Mouse (Mus musculus) liver, embryonic 14.5 days (tissue): Measurements from ENCODE around the gene Nr5a1. TPM values are rescaled to one million over a fixed set of nuclear protein-coding genes. Genes with fewer than 3 reads are reported as not detected.

Experiments
- ATAC-seq: fragments of 200-750 bp; cut with Nextera tagmentation; 2 replicates; pipeline ENCODE4 v1.8.0; 2017; ENCODE audit warnings: moderate number of reproducible peaks, mild to moderate bottlenecking, moderate library complexity; ENCODE audit not compliant: insufficient read depth
- DNase-seq, 3 experiments: peaks; one replicate each; pipeline ENCODE4 v3.0.0-alpha.2; 2012 to 2013; ENCODE audit warnings: low read depth in 3 of 3, low spot score in 3 of 3
- H3K27ac ChIP-seq: fragments of 300-500 bp; sonication (generic); 2 replicates; pipeline ENCODE4 v1.5.1; 2014; ENCODE audit warnings: moderate library complexity, mild to moderate bottlenecking, control low read depth, inconsistent platforms
- H3K27me3 ChIP-seq: fragments of 300-500 bp; sonication (generic); 2 replicates; pipeline ENCODE4 v1.6.1; 2014; ENCODE audit warnings: mild to moderate bottlenecking, low read length, moderate library complexity; ENCODE audit not compliant: control insufficient read depth, insufficient read depth
- H3K36me3 ChIP-seq: fragments of 300-500 bp; sonication (generic); replicated peaks from 2 replicates; pipeline ENCODE4 v1.6.1; 2014; ENCODE audit warnings: low read depth; ENCODE audit not compliant: control insufficient read depth, insufficient read depth
- H3K4me1 ChIP-seq, 2 experiments: fragments of 200-500 bp in 1 of 2; fragments of 300-500 bp in 1 of 2; sonication (generic) in 1 of 2; replicated peaks; 2 replicates each; pipeline ENCODE4 v1.6.1; 2012 to 2014; ENCODE audit warnings: antibody characterized with exemption in 1 of 2, inconsistent platforms in 1 of 2, low read length in 1 of 2; ENCODE audit not compliant: control insufficient read depth in 2 of 2, insufficient read depth in 2 of 2
- H3K4me2 ChIP-seq: fragments of 300-500 bp; sonication (generic); 2 replicates; pipeline ENCODE4 v1.6.1; 2014; ENCODE audit warnings: low read depth, mild to moderate bottlenecking, control low read depth, moderate library complexity
- H3K4me3 ChIP-seq, 2 experiments: fragments of 200-500 bp in 1 of 2; fragments of 300-500 bp in 1 of 2; sonication (generic) in 1 of 2; 2 replicates each; pipeline ENCODE4 v1.5.1; 2012 to 2014; ENCODE audit warnings: low read depth in 2 of 2, low read length in 2 of 2, mild to moderate bottlenecking in 2 of 2, control low read depth in 1 of 2, inconsistent platforms in 1 of 2, moderate library complexity in 1 of 2; ENCODE audit not compliant: insufficient read depth in 1 of 2
- H3K9ac ChIP-seq: fragments of 300-500 bp; sonication (generic); replicated peaks from 2 replicates; pipeline ENCODE4 v1.6.1; 2014; ENCODE audit warnings: mild to moderate bottlenecking, control low read depth, moderate library complexity
- H3K9me3 ChIP-seq: fragments of 300-500 bp; sonication (generic); 2 replicates; pipeline ENCODE4 v1.6.1; 2016; ENCODE audit warnings: low read length, mixed read lengths; ENCODE audit not compliant: control insufficient read depth
- CTCF ChIP-seq: IDR thresholded peaks from 2 replicates; pipeline ENCODE4 v1.5.1; 2016; ENCODE audit warnings: antibody characterized with exemption, low read depth, control low read depth
- EP300 ChIP-seq: IDR thresholded peaks from 2 replicates; pipeline ENCODE4 v1.6.1; 2016; ENCODE audit warnings: antibody characterized with exemption, low read depth
- WGBS: fragments of 180-500 bp; shearing (Covaris S2); extraction: QIAGEN DNeasy Blood & Tissue Kit; methylation state at CpG from one replicate; pipeline ENCODE4 v1.1.7; 2014; ENCODE audit not compliant: insufficient replicate concordance; 5-methylcytosine and 5-hydroxymethylcytosine counted together
- polyA plus RNA-seq, 2 experiments: library from polyadenylated mRNA; depleted of rRNA in 1 of 2; stranded (reverse) in 1 of 2; unstranded in 1 of 2; fragments of >200 nt; fragmentation: Nextera tagmentation in 1 of 2; extraction: Ambion mirVana in 1 of 2; gene quantifications; 2 replicates each; pipeline versions ENCODE4 v1.2.1 to v1.2.3; 2012 to 2014

The Nr5a1 gene
- polyA plus RNA-seq, 2 experiments = not detected

GRCm38 (mm10) chr2:38698623-38699022 is 15.7 kb downstream of the Nr5a1 start:
- TF ChIP-seq EP300 (no peak), CTCF (no peak)
- H3K4me2 ChIP-seq = no peak overlapping the region
- no peaks in the 10 kb centered on the region for H3K9me3 ChIP-seq
- WGBS = 69% methylated on average over 5 of the region's 5 CpGs
- no peaks in the 10 kb centered on the region; the same call in 1 of the 2 replicates for H3K27me3 ChIP-seq
- DNase-seq = no peak
- no peaks in the 10 kb centered on the region; a peak in 1 of 4 replicates for H3K4me1 ChIP-seq
- H3K4me3 ChIP-seq = no peak overlapping the region
- H3K36me3 ChIP-seq = no peaks in the 10 kb centered on the region
- H3K9ac ChIP-seq = no peak overlapping the region
- ATAC-seq = no peak
- H3K27ac ChIP-seq = no peak overlapping the region

GRCm38 (mm10) chr2:38697128-38698120 is 16.9 kb downstream of the Nr5a1 start:
- TF ChIP-seq EP300 (no peak), CTCF (no peak)
- H3K27ac ChIP-seq = no peak overlapping the region
- no peak for DNase-seq
- 51% methylated on average over 27 of the region's 27 CpGs for WGBS
- no peak for ATAC-seq
- H3K4me1 ChIP-seq = no peaks in the 10 kb centered on the region; a peak in 1 of 4 replicates
- no peaks in the 10 kb centered on the region for H3K36me3 ChIP-seq
- no peak overlapping the region for H3K4me2 ChIP-seq
- H3K9ac ChIP-seq = no peak overlapping the region
- H3K9me3 ChIP-seq = no peaks in the 10 kb centered on the region
- H3K4me3 ChIP-seq = no peak overlapping the region
- H3K27me3 ChIP-seq = no peaks in the 10 kb centered on the region; the same call in 1 of the 2 replicates

- Histone ChIP-seq H3K9me3 (no peaks in the 10 kb centered on the region), H3K27ac (no peak overlapping the region), H3K36me3 (no peaks in the 10 kb centered on the region), H3K9ac (no peak overlapping the region), H3K27me3 (no peaks in the 10 kb centered on the region; the same call in 1 of the 2 replicates), H3K4me3 (no peak overlapping the region), H3K4me2 (no peak overlapping the region), H3K4me1 (no peaks in the 10 kb centered on the region; a peak in 1 of 4 replicates)
- no peak for TF ChIP-seq EP300
- no peak for TF ChIP-seq CTCF
- WGBS = 62% methylated on average over 9 of the region's 9 CpGs
- ATAC-seq (no peak), DNase-seq (no peak)
Measured at GRCm38 (mm10) chr2:38695770-38696169, 18.6 kb downstream of the Nr5a1 start.

GRCm38 (mm10) chr2:38691542-38691941 is 22.8 kb downstream of the Nr5a1 start:
- DNase-seq = peak in 2 of 3 experiments; percentile 15 to 16
- TF ChIP-seq EP300 (no peak), CTCF (peak; percentile 70)
- no peaks in the 10 kb centered on the region; the same call in 1 of the 2 replicates for H3K27me3 ChIP-seq
- no peak overlapping the region for H3K27ac ChIP-seq
- H3K9me3 ChIP-seq = no peaks in the 10 kb centered on the region
- WGBS = 13% methylated on average over 8 of the region's 8 CpGs
- no peak overlapping the region for H3K4me2 ChIP-seq
- no peak overlapping the region for H3K4me3 ChIP-seq
- 0 out of 4 replicates have a peak, but pooled peaks cover 0 to 2% of the 10 kb centered on the region in 2 experiments for H3K4me1 ChIP-seq
- ATAC-seq = no peak
- H3K36me3 ChIP-seq = no peaks in the 10 kb centered on the region
- H3K9ac ChIP-seq = no peak overlapping the region

- no peak for DNase-seq
- no peak overlapping the region for H3K4me3 ChIP-seq
- no peaks in the 10 kb centered on the region; the same call in 1 of the 2 replicates for H3K27me3 ChIP-seq
- H3K36me3 ChIP-seq = no peaks in the 10 kb centered on the region
- 0 out of 4 replicates have a peak, but pooled peaks cover 0 to 2% of the 10 kb centered on the region in 2 experiments for H3K4me1 ChIP-seq
- no peak for TF ChIP-seq CTCF
- no peak for TF ChIP-seq EP300
- no peaks in the 10 kb centered on the region for H3K9me3 ChIP-seq
- no peak for ATAC-seq
- no peak overlapping the region for H3K4me2 ChIP-seq
- 57% methylated on average over 1 of the region's 1 CpGs for WGBS
- no peak overlapping the region for H3K27ac ChIP-seq
- H3K9ac ChIP-seq = no peak overlapping the region
Measured at GRCm38 (mm10) chr2:38689881-38690280, 24.5 kb downstream of the Nr5a1 start.
